Mouse (Mus musculus) kidney, postnatal 36 days (tissue): ENCODE measurements around the gene 4930404H24Rik.

Experiments used
- DNase-seq, 2 experiments: peaks; one replicate each; pipeline ENCODE4 v3.0.0; 2021 to 2022; ENCODE audit warnings: mixed read lengths in 2 of 2

4930404H24Rik gene

DNA sequence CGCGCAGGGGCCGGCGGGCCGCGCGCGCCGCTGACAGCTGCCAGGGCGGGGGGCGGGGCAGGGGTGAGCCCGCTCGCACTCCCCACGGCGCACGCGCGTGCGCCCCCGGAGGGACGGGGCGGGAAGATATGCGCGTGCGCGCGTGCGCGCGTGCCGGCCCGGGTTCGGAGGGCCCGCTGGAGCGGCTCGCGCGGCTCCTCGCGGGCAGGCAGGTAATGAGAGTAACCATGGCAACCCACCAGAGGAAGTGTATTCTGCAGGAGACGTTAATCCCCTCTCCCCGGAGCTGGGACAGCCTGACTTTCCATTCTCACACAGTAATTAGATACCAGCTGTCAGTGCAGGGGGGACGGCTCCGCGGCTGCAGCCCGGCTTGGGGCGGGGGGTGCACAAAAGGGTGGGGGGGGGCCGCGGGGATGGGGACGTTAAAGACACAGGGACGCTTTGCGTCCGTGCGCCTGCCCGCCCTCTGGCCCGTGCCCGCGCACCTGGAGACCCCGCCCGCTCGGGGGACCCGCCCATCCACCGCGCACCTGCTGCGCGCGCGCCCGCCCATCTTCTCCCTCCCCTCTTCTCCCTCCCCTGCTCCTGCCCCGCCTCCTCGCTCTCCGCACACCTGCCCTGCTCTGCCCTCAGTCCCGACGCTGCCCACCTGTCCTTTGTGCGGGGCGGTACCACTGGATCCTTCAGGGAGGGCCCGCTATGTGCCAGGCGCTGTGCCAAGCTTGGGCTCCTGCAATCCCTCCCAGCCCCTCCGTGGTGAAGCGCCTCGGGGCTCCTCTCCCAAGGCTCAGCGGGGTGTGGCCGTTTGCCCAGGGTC is at the start of gene 4930404H24Rik:
TSS of gene 4930404H24Rik (plus strand) at position 218 of the 820 bp plus-strand sequence.
- DNase-seq = peak; percentile 68 to 83

- DNase-seq = peak; percentile 23 to 75
Measured at GRCm38 (mm10) chr2:153443434-153444240, 49.0 kb upstream of the 4930404H24Rik start.

DNA sequence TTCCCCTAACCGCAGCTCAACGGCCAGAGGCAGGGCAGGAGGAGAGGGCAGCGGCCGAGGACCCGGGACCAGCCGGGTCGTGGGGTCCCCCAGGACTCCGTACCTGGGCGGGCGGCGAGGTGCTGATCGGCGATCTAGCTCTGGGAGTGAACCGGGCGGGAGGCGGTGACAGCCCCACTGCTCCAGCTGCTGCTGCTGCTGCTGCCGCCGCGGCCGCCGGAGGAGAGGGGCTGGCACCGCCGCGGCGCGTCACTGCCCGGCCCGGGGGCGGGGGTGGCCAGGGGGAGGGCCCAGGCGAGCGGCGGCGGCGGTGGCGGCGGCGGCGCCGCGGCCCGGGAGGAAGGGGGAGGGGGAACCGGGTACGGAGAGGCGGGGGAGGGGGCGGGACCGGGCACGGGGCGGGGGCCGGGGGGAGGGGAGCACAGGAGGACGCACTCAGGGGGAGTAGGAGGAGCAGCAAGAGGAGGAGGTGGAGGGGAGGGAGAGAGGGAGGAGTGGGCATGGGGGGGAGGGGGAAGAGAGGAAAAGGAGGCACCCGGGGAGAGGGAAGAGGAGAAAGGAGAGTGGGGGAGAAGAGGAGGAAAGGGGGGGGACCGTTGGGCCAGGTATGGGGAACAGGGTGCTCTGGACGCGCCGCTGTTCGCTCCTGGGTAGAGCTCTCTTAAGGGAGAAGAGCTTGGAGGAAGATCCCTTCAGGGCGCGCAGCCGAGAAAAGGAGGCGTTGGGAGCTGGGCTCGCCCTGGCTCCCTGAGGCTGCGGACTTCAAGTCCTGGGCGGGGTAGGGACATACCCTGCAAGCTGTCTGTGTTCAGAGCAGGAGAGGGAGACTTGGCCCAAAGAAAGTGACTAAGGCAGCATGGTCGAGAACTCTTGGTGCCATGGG is 48.1 kb upstream of the 4930404H24Rik start:
- peak; percentile 75 to 90 for DNase-seq

- peak in 1 of 2 experiments; percentile 48 for DNase-seq
Measured at GRCm38 (mm10) chr2:153445137-153446016, 47.2 kb upstream of the 4930404H24Rik start.

DNA sequence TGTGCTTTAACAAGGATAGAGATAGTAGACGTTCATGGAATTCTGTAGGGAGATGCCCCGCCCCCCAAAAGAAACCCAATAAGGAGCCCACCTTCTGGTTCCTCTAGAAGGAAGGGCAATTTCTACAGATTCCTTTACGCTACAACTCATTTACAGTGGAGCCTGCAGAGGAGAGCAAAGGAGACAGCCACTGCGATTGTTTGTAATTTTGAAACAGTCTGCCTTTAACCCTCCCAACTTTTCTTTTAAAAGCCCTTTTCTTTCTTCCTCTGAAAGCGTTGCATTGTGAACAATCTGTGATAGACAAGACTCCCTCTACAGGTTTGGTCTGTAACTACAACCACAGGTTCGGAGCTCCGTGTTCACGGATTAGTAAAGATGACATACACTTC is 46.6 kb upstream of the 4930404H24Rik start:
- peak; percentile 68 to 78 for DNase-seq

- no peak for DNase-seq
Measured at GRCm38 (mm10) chr2:153446476-153446875, 46.1 kb upstream of the 4930404H24Rik start.

GRCm38 (mm10) chr2:153447719-153448118 is 44.9 kb upstream of the 4930404H24Rik start:
- DNase-seq = no peak

DNA sequence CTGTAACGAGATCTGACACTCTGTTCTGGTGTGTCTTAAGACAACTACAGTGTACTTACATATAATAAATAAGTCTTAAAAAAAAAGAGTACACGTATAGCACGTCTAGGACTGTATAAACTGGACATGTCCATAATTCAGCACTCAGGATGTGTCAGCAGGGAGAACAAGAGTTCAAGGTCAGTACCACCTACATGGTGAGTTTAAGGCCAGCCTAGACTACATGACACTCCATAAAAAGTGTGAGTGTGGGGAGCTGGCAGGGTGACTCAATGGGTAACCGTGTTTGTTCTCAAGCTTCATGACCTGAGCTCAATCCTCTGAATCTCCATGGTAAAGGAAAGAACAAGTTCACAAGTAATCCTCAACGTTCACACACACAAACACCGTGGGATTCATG is 44.1 kb upstream of the 4930404H24Rik start:
- DNase-seq = no peak

DNA sequence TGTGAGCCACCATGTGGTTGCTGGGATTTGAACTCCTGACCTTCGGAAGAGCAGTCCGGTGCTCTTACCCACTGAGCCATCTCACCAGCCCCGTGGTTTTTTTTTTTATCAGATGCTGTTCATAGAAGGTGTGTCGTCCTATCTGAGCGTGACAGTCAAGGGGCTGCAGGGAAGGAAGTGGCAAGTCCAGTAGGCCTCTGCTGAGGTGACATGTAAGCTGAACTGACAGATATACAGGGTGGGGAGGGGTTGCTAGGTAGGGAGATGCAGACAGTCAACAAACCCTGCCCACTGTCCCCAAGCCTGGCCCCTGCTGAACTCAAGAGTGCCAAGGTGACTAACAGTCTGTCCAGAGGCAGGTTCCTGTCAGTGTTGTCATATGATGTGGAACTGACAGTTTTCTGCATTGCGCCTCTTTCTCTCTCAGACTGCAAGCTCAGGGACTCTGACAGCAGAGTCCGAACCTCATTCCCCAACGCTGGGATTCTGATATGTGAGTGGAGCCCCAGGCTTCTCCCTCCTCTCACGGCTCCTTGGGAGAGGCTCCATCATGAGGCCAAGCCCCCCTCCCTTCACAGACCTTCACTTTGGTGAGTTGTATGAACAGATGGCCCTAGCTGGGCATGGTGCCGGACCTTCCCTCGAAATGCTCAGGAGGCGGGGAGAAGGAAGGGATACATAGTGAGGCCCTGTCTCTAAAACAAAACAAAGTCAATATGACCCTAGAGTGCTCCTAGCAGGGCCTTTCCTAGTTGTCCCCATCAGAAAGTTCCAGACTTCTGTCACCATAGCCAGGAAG is 38.4 kb upstream of the 4930404H24Rik start:
- no peak for DNase-seq

GRCm38 (mm10) chr2:153454841-153455506 is 37.6 kb upstream of the 4930404H24Rik start:
- no peak for DNase-seq

- DNase-seq = no peak
Measured at GRCm38 (mm10) chr2:153457467-153457866, 35.1 kb upstream of the 4930404H24Rik start.

DNA sequence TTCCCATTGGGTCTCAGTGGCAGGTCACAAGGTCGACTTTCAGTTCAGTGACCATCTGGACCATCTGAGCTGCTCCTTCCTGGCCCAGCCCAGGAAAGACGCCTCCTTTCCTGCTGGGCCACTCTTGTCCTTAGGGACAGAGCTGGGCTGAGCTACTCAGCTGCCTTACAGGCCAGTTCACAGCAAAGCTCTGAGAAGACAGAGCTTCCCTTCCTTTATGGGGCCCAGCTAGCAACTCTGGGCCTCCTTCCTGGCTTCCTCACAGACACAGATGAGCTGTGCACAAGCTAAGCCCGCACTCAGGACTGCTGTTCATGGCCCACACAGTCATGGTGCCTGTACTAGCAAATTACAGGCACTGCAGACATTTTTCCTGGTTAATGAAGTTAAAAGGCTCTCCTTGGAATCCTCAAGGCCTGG is 34.6 kb upstream of the 4930404H24Rik start:
- DNase-seq = peak; percentile 22 to 34

GRCm38 (mm10) chr2:153463257-153463656 is 29.3 kb upstream of the 4930404H24Rik start:
- no peak for DNase-seq

GRCm38 (mm10) chr2:153467372-153467771 is 25.2 kb upstream of the 4930404H24Rik start:
- no peak for DNase-seq

GRCm38 (mm10) chr2:153469317-153469716 is 23.3 kb upstream of the 4930404H24Rik start:
- no peak for DNase-seq

- no peak for DNase-seq
Measured at GRCm38 (mm10) chr2:153469764-153470163, 22.8 kb upstream of the 4930404H24Rik start.

DNA sequence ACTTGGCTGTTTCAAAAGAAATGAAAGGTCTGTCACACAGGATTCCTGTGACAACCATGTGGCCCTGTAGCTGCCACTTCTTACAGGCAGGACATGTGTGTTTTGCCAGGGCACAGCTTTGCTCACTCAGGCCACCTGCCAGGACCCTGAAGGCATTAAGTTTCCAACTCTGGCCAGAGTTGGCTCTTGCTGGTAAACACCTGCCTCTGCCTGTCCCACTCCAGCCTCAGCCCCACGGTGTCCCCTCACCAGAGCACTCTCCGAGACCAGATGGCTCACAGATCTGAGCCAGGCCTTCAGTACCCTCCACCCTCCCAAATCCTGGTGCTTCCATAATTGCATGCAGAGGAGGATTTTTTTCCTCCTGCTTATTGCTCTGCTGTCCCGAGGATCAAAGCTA is 21.6 kb upstream of the 4930404H24Rik start:
- DNase-seq = peak; percentile 42

DNA sequence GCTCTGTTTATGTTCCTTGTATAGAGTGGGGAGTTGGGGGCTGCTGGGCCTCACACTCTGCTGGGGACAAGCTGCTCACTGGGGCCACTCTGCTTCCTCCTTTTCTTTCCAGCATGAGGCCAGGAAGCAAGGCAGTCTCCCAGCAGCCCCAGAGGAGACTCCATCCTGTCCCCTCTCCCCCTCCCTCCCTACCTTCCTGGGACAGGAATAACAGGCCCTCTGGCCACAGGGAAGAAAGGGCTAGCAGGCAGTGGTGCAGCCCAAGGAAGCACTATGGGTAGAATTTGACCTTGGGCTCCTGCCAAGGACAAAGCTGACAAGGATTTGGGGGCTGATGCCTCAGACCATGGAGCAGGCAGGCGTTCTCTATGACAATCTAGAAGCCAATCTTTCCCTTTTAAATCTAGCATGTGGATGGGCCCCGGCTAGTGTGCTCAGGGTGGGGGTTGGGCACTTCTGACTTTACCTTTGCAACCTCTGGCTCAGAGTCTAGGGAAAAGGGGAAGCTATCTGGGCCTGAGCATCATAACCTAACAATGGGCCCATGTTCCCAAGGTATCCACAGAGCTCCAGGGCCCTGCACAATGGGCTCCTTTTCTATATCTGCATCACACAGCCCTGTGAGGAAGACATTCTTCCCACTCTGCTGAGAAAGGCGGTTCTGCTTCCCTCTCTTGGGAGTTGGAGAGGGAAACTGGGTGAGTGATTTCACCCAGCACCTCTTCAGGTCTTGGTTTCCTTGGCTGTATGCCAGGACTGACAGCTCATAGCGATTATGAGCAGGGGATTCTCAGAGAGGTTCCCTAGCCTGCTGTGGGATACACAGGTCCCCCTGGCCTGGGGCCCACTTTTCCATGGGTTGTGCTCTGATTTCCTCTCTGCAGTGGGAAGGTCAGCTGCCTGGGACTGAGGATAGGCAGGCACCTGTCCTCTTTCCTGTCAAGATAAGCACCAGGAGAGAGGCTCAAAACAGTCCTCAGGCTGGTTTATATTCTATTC is 17.2 kb upstream of the 4930404H24Rik start:
- no peak for DNase-seq

GRCm38 (mm10) chr2:153478583-153478982 is 14.0 kb upstream of the 4930404H24Rik start:
- peak; percentile 74 to 84 for DNase-seq
